Mouse (Mus musculus) olfactory bulb, adult 2 months (tissue): ENCODE measurements around the gene Plekhm1.

Experiments
- CTCF ChIP-seq: fragments of 200-500 bp; IDR thresholded peaks from 2 replicates; pipeline ENCODE4 v1.5.1; 2012; ENCODE audit warnings: low read depth, mild to moderate bottlenecking, low read length, moderate library complexity; ENCODE audit not compliant: insufficient read depth
- POLR2A ChIP-seq: fragments of 200-500 bp; IDR thresholded peaks from 2 replicates; pipeline ENCODE4 v1.6.1; 2012; ENCODE audit warnings: mild to moderate bottlenecking, low read depth, low read length, moderate library complexity; ENCODE audit not compliant: insufficient read depth

GRCm38 (mm10) chr11:103346236-103346635 lies 66.3 kb downstream of the Plekhm1 start:
- no peak for TF ChIP-seq CTCF
- TF ChIP-seq POLR2A: no peak
